9 mouse cellular contexts compared by ENCODE assay signal in genomic region chr7:133759611-133760353, GRCm38 (mm10). TPM values are rescaled to one million over a fixed set of nuclear protein-coding genes. Genes with fewer than 3 reads are reported as not detected.
DNase-seq lines count a peak whose midpoint lies in the region; ATAC-seq and TF ChIP-seq lines count a peak whose summit lies in the region.
"Had no signal": no experiment of that assay in that cellular context is flagged by ENCODE, and none has a peak within 500 bp of the region (broad histone marks: within the 10 kb centered on the region; RNA-seq: fewer than 3 reads in every experiment).

No protein-coding gene starts in this region.

- no peaks in the 10 kb centered on the region for H3K9me3 ChIP-seq in heart, embryonic 10.5 days
- H3K9me3 ChIP-seq in hindbrain, postnatal 0 days (ENCODE audit: low read length): no peaks in the 10 kb centered on the region
- H3K9me3 ChIP-seq in midbrain, embryonic 10.5 days (replicated peaks): no peaks in the 10 kb centered on the region; the same call in 1 of the 2 replicates

- intact Hi-C loops in heart, postnatal 14 days (cut with DNase I): no loop called here

- H3K4me1 ChIP-seq in heart, embryonic 10.5 days: peaks cover 14% of the 10 kb centered on the region
- no peaks in the 10 kb centered on the region for H3K4me1 ChIP-seq in hindbrain, postnatal 0 days (ENCODE audit: insufficient read depth, low read length)
- peaks cover 53% of the 10 kb centered on the region for H3K4me1 ChIP-seq in midbrain, embryonic 10.5 days

- 0 out of 2 replicates have a peak overlapping the region, but pooled peaks have one; percentile 22 for H3K9ac ChIP-seq in hindbrain, postnatal 0 days (replicated peaks; ENCODE audit: low read length)

- H3K27me3 ChIP-seq in heart, embryonic 10.5 days (ENCODE audit: insufficient read depth, poor library complexity, severe bottlenecking): no peaks in the 10 kb centered on the region
- no peaks in the 10 kb centered on the region for H3K27me3 ChIP-seq in hindbrain, postnatal 0 days (ENCODE audit: insufficient read depth, low read length)
- no peaks in the 10 kb centered on the region for H3K27me3 ChIP-seq in midbrain, embryonic 10.5 days (ENCODE audit: low read depth, poor library complexity, severe bottlenecking)

- peak overlapping the region; percentile 46 for H3K4me3 ChIP-seq in heart, embryonic 10.5 days
- 0 out of 2 replicates have a peak overlapping the region, but pooled peaks have one; percentile 3 for H3K4me3 ChIP-seq in hindbrain, postnatal 0 days (ENCODE audit: low read length)
- H3K4me3 ChIP-seq in midbrain, embryonic 10.5 days: peak overlapping the region; percentile 58

- DNase-seq in heart, embryonic 10.5 days (ENCODE audit: low spot score): peak; percentile 81
- DNase-seq in heart, postnatal 14 days: no peak
- peak; percentile 43 for DNase-seq in brain, embryonic 18.5 days (ENCODE audit: low read depth, low spot score)
- DNase-seq in hindbrain, postnatal 0 days (ENCODE audit: low spot score): peak; percentile 59
- peak; percentile 91 for DNase-seq in midbrain, embryonic 10.5 days (ENCODE audit: low spot score)
- no peak for DNase-seq in T-cell, adult 2 months (ENCODE audit: low spot score)
- no peak for DNase-seq in testis, postnatal 14 days (ENCODE audit: low spot score)
- no peak for DNase-seq in cerebellum, postnatal 25 days

- peak overlapping the region; percentile 35 for H3K4me2 ChIP-seq in hindbrain, postnatal 0 days (ENCODE audit: low read depth, low read length)

- H3K36me3 ChIP-seq in heart, embryonic 10.5 days: no peaks in the 10 kb centered on the region; the same call in 1 of the 2 replicates
- no peaks in the 10 kb centered on the region for H3K36me3 ChIP-seq in hindbrain, postnatal 0 days (ENCODE audit: insufficient read depth, low read length)
- peaks cover 21% of the 10 kb centered on the region for H3K36me3 ChIP-seq in midbrain, embryonic 10.5 days

- ATAC-seq in hindbrain, postnatal 0 days: peak; percentile 74

- TF ChIP-seq CTCF in hindbrain, postnatal 0 days (IDR thresholded peaks at IDR 0.05; ENCODE audit: low read depth): no peak

- 9% methylated on average over 27 of the region's 27 CpGs for WGBS in heart, embryonic 10.5 days
- 14% methylated on average over 27 of the region's 27 CpGs for WGBS in hindbrain, postnatal 0 days
- WGBS in midbrain, embryonic 10.5 days: 1% methylated on average over 27 of the region's 27 CpGs

- H3K27ac ChIP-seq in heart, embryonic 10.5 days: peak overlapping the region; percentile 82
- H3K27ac ChIP-seq in hindbrain, postnatal 0 days: peak overlapping the region; percentile 45
- H3K27ac ChIP-seq in midbrain, embryonic 10.5 days (replicated peaks): peak overlapping the region; percentile 94

RNA-seq across cellular contexts. Expression of gene Fank1, which starts 16.9 kb away (rescaled TPM):
- 0.30 TPM in 1 of 2 replicates, not detected in the other for polyA plus RNA-seq in heart, embryonic 10.5 days (2016; fragmentation: Nextera tagmentation; extraction: Ambion mirVana)
- under 1 TPM in 1 of 2 experiments, not detected in 1; 0.50 TPM for total RNA-seq in heart, postnatal 14 days (2021)
- total RNA-seq in hindbrain, postnatal 0 days (2014; rRNA removed): 3.1 and 3.6 TPM in 2 replicates
- 6.0 and 6.6 TPM in 2 replicates for polyA plus RNA-seq in hindbrain, postnatal 0 days (2015; fragmentation: Nextera tagmentation; extraction: Ambion mirVana)
- polyA plus RNA-seq in midbrain, embryonic 10.5 days (2016; fragmentation: Nextera tagmentation; extraction: Ambion mirVana): 1.4 and 1.7 TPM in 2 replicates
- polyA plus RNA-seq: spleen, adult 2 months had no signal

RNA-seq across cellular contexts. Expression of gene Dhx32, which starts 22.7 kb away (rescaled TPM):
- 25.7 and 33.6 TPM in 2 replicates for polyA plus RNA-seq in heart, embryonic 10.5 days (2016; fragmentation: Nextera tagmentation; extraction: Ambion mirVana)
- 10 to 100 TPM; 32.3 to 33.7 TPM for total RNA-seq in heart, postnatal 14 days (2021)
- 45.6 and 49.3 TPM in 2 replicates for total RNA-seq in hindbrain, postnatal 0 days (2014; rRNA removed)
- 49.8 and 52.6 TPM in 2 replicates for polyA plus RNA-seq in hindbrain, postnatal 0 days (2015; fragmentation: Nextera tagmentation; extraction: Ambion mirVana)
- 79.2 and 81.1 TPM in 2 replicates for polyA plus RNA-seq in midbrain, embryonic 10.5 days (2016; fragmentation: Nextera tagmentation; extraction: Ambion mirVana)

RNA-seq across cellular contexts. Expression of gene Uros, which starts 49.9 kb away (rescaled TPM):
- 52.1 and 52.2 TPM in 2 replicates for polyA plus RNA-seq in heart, embryonic 10.5 days (2016; fragmentation: Nextera tagmentation; extraction: Ambion mirVana)
- 10 to 100 TPM; 17.3 to 21.7 TPM for total RNA-seq in heart, postnatal 14 days (2021)
- total RNA-seq in hindbrain, postnatal 0 days (2014; rRNA removed): 23.1 and 23.8 TPM in 2 replicates
- polyA plus RNA-seq in hindbrain, postnatal 0 days (2015; fragmentation: Nextera tagmentation; extraction: Ambion mirVana): 35.4 and 38.2 TPM in 2 replicates
- polyA plus RNA-seq in midbrain, embryonic 10.5 days (2016; fragmentation: Nextera tagmentation; extraction: Ambion mirVana): 37.2 and 38.7 TPM in 2 replicates

RNA-seq across cellular contexts. Expression of gene Bccip, which starts 50.6 kb away (rescaled TPM):
- polyA plus RNA-seq in heart, embryonic 10.5 days (2016; fragmentation: Nextera tagmentation; extraction: Ambion mirVana): 113 and 162 TPM in 2 replicates
- total RNA-seq in heart, postnatal 14 days (2021): 10 to 100 TPM; 48.9 to 50.7 TPM
- 38.1 and 40.6 TPM in 2 replicates for total RNA-seq in hindbrain, postnatal 0 days (2014; rRNA removed)
- polyA plus RNA-seq in hindbrain, postnatal 0 days (2015; fragmentation: Nextera tagmentation; extraction: Ambion mirVana): 105 and 109 TPM in 2 replicates
- 167 and 188 TPM in 2 replicates for polyA plus RNA-seq in midbrain, embryonic 10.5 days (2016; fragmentation: Nextera tagmentation; extraction: Ambion mirVana)

Comparison
In these comparisons a context has a peak if more than half of its experiments do, and no peak if none do; other contexts are left out.
1. DNase-seq: peak in heart, embryonic 10.5 days (single experiment), brain, embryonic 18.5 days (single experiment), hindbrain, postnatal 0 days (single experiment) and midbrain, embryonic 10.5 days (single experiment); none in heart, postnatal 14 days (0 of 2), T-cell, adult 2 months (single experiment), testis, postnatal 14 days (single experiment) and cerebellum, postnatal 25 days (0 of 2).
2. H3K4me3 ChIP-seq: peak in every context shown above with its lines; median percentile 58 in midbrain, embryonic 10.5 days; 46 in heart, embryonic 10.5 days; 3 in hindbrain, postnatal 0 days.
3. Peak in every context shown above with its lines, with median percentiles within 50 percentile points of each other: H3K27ac ChIP-seq.